Mouse (Mus musculus) CH12.LX (cell line): Measurements from ENCODE around the gene Ltbp2.

Experiments used
- CHD1 ChIP-seq: IDR thresholded peaks from 2 replicates; pipeline ENCODE4 v1.6.1; 2012; ENCODE audit warnings: low read depth, low read length, improper control_type of control experiment, inconsistent platforms
- CTCF ChIP-seq, 2 experiments: IDR thresholded peaks in 1 of 2; conservative IDR thresholded peaks in 1 of 2; 2 replicates each; pipeline ENCODE4 v1.5.1; 2011 to 2012; ENCODE audit warnings: low read depth in 2 of 2, low read length in 2 of 2, improper control_type of control experiment in 1 of 2, inconsistent platforms in 1 of 2, mild to moderate bottlenecking in 1 of 2, moderate library complexity in 1 of 2
- EP300 ChIP-seq: IDR thresholded peaks from 2 replicates; pipeline ENCODE4 v1.6.1; 2011; ENCODE audit warnings: low read length, improper control_type of control experiment
- HCFC1 ChIP-seq: IDR thresholded peaks from 2 replicates; pipeline ENCODE4 v1.6.1; 2012; ENCODE audit warnings: low read depth, mild to moderate bottlenecking, inconsistent platforms, low read length, improper control_type of control experiment
- MEF2A ChIP-seq: IDR thresholded peaks from 2 replicates; pipeline ENCODE4 v1.6.1; 2014; ENCODE audit warnings: low read depth, mild to moderate bottlenecking, inconsistent platforms, low read length, improper control_type of control experiment, borderline replicate concordance
- NRF1 ChIP-seq: IDR thresholded peaks from 2 replicates; pipeline ENCODE4 v1.6.1; 2014; ENCODE audit warnings: low read depth, mild to moderate bottlenecking, inconsistent platforms, low read length, improper control_type of control experiment, moderate library complexity
- POLR2A ChIP-seq: IDR thresholded peaks from 2 replicates; pipeline ENCODE4 v1.6.1; 2011; ENCODE audit warnings: low read depth, mild to moderate bottlenecking, improper control_type of control experiment, low read length
- RCOR1 ChIP-seq: conservative IDR thresholded peaks from 2 replicates; pipeline ENCODE4 v1.6.1; 2012; ENCODE audit warnings: low read depth, mild to moderate bottlenecking, inconsistent platforms, low read length, improper control_type of control experiment
- USF1 ChIP-seq: IDR thresholded peaks from 2 replicates; pipeline ENCODE4 v1.6.1; 2014; ENCODE audit warnings: low read depth, mild to moderate bottlenecking, inconsistent platforms, low read length, improper control_type of control experiment
- USF2 ChIP-seq: conservative IDR thresholded peaks from 2 replicates; pipeline ENCODE4 v1.6.1; 2011; ENCODE audit warnings: low read depth, low read length, improper control_type of control experiment
- ZC3H11A ChIP-seq: IDR thresholded peaks from 2 replicates; pipeline ENCODE4 v1.6.1; 2012; ENCODE audit warnings: low read depth, mild to moderate bottlenecking, inconsistent platforms, low read length, improper control_type of control experiment

- TF ChIP-seq USF2 (no peak), USF1 (no peak), RCOR1 (no peak), HCFC1 (no peak), POLR2A (no peak), MEF2A (no peak), EP300 (no peak), ZC3H11A (no peak), CHD1 (no peak), NRF1 (no peak), CTCF (conservative IDR thresholded peaks at IDR 0.05 in 1 of 2, IDR thresholded peaks at IDR 0.05 in 1 of 2; ENCODE audit: low read depth in 2 of 2, low read length in 2 of 2) (peak in 1 of 2 experiments; percentile 26; a peak in 3 of 4 replicates)
Observed at GRCm38 (mm10) chr12:84818496-84818895, 57.8 kb downstream of the Ltbp2 start.
